Mouse (Mus musculus) left cerebral cortex, postnatal 14 days (tissue): ENCODE data around the gene Ube2k. TPM values are rescaled to one million over a fixed set of nuclear protein-coding genes. Genes with fewer than 3 reads are reported as not detected.
"Not testable (repeated sequence)": the region's sequence is repeated elsewhere in the genome, so short reads cannot be mapped to it uniquely, and the experiment has no call there.

ENCODE experiments used
- DNase-seq, 2 experiments: peaks; one replicate each; pipeline ENCODE4 v3.0.0; 2021 to 2022; ENCODE audit warnings: low spot score in 2 of 2, mixed read lengths in 1 of 2
- intact Hi-C: fragments of 180-260 bp; cut with DNase I; formaldehyde crosslinking; loops from one replicate; pipeline ENCODE4 v1.15.1; 2025
- total RNA-seq, 2 experiments: library from RNA; stranded (reverse); gene quantifications; 2 replicates each; pipeline ENCODE4 v1.2.3; 2021

The Ube2k gene
- total RNA-seq, 2 experiments from 2014 or later, result 122 to 132 TPM

DNA sequence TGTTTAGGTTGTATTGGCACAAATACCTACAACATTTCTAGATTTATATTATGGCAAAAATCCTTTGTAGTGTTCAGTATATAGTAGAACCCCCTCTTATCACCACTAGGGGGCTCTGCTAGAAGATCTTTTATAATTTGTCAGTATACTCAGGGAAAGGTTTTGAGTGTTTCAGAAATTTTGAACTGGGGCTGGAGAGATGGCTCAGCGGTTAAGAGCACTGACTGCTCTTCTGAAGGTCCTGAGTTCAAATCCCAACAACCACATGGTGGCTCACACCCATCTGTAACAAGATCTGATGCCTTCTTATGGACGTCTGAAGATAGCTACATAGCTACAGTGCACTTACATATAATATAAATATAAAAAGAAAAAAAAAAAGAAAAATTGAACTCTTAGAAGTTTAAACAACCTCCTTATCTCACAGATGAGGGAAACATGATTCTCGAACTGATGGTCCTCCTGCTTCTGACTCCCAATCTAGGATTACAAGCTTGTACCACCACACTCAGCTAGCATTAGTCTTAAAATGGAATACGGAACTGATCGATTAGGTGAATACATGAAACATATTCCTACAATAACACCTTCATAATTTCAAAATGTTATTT, 1.5 kb upstream of the Ube2k start:
- DNase-seq, result peak; percentile 12 to 62
- intact Hi-C loops, result loop anchor here (2.0 kb wide), 2 partner anchors 43 to 161 kb away; partner anchors contain the start of gene Gm43552

DNA sequence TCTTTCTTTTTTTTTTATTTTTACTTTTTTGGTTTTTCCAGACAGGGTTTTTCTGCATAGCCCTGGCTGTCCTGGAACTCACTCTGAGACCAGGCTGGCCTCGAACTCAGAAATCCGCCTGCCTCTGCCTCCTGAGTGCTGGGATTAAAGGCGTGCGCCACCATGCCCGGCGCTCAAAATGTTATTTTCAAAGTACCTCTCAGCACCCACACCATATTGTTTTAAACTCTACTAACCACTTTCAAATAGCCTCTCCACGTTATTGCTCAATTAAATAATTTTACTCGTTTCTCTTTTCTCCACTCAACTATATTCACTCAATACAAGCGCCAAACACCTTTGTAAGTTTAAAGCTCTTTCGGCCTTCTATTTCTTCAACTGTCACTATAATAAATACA, 966 bp upstream of the Ube2k start:
- intact Hi-C loops, result loop anchor here (2.0 kb wide), 2 partner anchors 43 to 161 kb away; partner anchors contain the start of gene Gm43552

DNA sequence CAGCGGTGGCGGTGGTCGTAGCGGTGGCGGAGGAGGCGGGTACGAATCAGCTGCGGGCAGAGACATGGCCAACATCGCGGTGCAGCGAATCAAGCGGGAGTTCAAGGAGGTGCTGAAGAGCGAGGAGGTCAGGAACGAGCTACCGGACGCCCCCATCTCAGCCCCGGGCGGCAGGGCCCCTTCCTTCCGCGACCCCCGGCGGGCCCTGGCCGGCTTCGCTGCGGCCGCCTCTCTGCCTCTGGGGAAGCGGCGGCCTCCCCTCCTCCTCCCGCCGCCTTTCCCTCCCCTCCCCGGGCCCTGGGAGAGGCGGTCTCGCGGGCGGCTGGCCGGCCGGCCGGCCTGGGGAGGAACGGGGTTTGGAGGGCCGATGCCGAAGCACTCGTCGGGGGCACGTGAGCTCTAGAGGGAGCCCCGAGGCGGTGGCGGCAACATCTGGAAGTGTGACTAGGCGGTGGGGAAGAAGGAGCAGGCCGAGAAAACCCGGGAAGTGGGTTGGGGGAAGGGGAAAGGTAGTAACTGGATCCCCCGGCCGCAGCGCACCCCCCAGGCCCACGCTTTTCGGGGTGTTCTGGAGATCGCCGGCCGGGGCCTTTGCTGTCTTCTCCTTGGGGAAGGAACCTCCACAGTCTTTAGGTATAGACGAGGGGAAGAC, 513 bp downstream of the Ube2k start:
- intact Hi-C loops, result loop anchor here (2.0 kb wide), 2 partner anchors 45 to 159 kb away; partner anchors contain the start of gene Gm43552
- DNase-seq, result peak; percentile 14 to 15

More for the DNA sequence above, 966 bp upstream of the Ube2k start:
- DNase-seq, result not testable (repeated sequence)

DNA sequence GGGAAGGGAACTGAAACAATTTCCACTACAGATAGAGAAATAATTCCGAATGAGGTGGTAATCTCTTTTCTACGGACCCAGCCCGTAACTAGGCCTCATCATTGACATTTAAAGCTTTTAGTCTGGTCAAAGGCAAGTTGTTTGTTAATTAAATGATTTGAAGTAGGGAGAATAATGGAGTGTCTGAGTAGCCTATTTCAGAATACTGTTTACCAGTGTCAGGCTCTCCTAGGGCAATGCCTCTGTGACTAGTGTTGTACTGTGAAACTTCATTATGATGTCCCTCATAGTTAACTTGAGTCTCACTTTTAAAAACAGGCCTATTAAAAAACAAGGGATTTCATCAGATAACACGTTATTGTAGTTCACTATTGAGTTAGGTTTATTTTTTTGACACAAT, 1.1 kb downstream of the Ube2k start:
- intact Hi-C loops, result no loop called here
- no peak for DNase-seq

DNA sequence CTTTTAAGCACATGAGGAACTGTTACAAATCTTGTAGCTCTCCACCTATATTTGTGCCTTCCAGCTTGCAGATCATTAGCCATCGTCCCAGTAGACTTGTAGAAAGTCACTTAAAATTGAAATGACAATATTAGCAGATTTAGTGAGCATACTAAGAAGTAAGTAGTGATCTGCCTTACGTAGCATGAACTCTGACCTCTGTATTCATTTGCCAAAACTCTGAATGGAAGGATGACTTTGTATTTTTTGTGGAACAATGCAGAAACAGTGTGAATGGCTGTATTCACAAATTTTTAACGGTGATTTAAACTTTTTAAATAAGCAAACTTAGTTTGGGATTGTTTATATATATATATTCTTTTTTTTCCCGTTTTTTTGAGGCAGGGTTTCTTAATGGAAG, 1.8 kb downstream of the Ube2k start:
- intact Hi-C loops, result no loop called here
- no peak for DNase-seq

DNA sequence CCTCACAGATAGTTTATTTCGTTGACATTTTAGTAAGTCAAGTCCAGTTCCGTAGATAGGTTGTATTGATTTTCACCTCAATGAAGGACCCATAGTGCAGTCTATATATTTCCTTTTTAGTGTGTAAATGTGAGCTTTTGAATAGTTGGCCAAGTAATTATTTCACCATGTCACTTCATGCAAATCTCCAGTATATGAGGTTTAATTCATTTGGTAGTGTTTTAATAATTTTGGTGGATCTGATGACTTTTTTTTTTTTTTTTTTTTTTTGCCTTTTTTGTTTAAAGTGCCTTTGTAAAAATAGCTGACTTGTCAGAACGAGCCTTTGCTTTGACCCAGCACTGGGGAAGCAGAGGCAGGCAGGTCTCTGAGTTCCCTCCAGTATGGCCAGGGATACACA, 2.8 kb downstream of the Ube2k start:
- intact Hi-C loops, result no loop called here
- DNase-seq, result no peak

DNA sequence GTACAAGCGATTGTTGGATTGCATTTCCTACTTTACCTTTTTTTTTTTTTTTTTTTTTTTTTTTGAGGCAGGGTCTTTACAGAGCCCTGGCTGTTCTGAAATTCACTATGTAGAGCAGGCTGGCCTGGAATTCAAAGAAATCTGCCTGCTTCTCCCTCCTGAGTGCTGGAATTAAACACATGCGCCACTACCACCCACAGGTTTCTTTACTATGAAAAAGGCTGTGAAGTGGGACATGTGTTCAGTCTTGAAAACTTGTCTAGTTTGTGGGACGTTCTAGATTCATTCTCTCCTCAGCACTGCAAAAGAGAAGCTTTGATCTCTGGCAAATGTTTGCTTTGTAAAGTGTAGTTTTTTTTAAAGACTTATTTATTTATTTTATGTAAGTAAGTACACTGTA, 4.9 kb downstream of the Ube2k start:
- intact Hi-C loops, result no loop called here
- DNase-seq, result no peak

DNA sequence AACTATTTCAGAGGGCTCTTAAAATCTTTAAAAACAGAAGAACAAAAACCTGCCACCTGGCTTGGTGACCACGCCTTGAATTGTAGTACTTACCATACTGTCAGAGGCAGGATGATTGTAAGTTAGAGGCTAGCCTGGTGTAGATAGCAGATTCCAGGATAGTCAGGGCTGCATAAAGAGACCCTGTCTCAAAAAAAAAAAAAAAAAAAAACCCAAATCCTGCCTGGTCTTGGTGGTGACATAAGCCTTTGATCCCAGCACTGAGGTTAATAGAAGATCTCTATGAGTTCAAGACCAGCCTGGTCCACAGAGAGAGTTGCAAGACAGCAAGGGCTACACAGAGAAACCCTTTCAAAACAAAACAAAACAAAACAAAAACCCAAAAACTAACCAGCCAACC, 6.5 kb downstream of the Ube2k start:
- intact Hi-C loops, result no loop called here
- DNase-seq, result no peak

DNA sequence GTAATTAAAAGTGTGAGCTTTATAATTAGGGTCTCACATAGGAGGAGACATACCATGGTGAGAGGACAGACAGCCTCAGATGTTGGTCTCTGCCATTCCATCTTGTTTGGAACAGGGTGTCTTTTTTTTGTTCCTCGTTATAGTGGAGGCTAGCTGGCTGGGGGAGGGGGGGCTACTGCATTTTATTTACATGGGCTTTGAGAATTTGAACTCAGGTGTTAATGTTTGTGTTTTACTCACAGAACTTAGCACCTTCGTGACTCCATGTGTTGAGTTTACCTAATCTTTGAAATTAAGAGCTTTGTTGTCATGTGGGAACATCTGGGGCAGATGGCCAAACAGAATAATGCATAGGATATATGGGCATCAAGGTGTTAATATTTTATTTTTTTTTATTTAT, 7.6 kb downstream of the Ube2k start:
- intact Hi-C loops, result no loop called here
- no peak for DNase-seq

DNA sequence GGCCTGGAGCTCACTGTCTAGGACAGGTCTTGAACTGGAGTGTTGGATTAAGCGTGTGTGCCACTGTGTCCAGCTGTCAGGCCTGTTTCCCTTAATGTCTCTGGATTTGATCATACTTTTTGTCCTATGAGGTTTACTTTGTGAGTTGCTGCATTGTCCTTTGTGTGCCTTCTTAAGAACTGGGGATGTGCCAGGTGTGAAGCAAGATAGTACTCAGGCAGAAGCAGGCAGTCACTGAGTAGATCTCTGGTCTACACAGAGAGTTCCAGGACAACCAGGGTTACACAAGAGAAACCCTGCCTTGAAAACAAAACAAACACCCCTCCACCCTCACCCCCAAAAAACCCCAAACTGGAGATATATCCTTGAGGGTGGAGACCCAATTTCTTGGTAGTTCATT, 12.6 kb downstream of the Ube2k start:
- intact Hi-C loops, result no loop called here

DNA sequence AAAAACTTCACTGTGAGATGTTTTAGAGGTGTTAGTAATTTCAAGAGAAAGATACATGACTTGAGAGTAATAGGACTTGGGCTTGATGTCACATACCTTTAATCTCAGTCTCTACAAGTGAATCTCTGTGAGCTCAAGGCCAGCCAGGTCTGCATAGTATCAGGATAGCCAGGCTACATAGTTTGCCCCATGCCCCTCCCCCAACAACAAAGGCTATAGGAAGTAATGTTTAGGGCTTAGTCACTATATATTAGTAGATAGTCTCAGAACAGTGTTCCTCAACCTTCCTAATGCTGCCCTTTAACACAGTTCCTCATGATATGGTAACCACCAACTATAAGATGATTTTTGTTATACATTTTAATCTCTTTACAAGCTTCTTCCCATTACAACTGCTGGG, 20.1 kb downstream of the Ube2k start:
- intact Hi-C loops, result no loop called here
- no peak for DNase-seq

More for the DNA sequence above, 12.6 kb downstream of the Ube2k start:
- no peak for DNase-seq

DNA sequence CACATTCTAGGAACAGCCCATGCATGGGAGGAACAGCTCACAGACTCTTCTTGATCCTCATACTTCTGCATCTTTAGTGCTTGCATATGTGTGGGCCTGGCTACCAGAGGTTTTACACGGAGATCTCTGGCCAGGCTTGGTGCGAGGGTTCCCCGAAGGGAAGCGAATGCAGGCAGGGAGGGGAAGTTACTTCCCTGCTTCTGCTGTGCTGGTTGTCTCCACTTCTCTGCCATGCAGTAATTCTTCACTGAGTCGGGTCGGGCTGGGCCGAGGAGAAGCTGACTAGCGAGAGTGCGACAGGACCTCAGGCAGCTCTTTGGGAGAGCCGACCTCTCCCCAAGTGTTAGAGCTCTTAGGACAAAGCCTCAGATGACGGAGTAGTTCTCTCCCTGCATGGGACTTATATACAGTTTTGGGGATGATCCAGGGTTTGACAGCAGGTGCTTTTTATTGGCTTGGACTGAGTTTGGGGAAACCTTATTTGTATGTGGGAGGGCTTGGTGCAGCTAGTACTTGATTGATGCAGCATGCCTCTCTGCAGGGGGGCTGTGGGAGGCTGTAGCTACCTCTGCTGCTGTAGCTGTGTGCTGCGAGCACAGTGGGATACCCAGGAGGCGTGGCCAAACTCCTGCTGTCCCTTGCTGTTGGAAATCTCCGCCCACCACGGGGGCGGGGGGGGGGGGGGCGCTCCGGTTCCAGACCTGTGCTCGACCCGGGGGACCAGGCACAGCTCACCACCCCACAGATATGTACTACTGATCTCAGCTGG, 24.3 kb downstream of the Ube2k start:
- intact Hi-C loops, result no loop called here
- no peak for DNase-seq

DNA sequence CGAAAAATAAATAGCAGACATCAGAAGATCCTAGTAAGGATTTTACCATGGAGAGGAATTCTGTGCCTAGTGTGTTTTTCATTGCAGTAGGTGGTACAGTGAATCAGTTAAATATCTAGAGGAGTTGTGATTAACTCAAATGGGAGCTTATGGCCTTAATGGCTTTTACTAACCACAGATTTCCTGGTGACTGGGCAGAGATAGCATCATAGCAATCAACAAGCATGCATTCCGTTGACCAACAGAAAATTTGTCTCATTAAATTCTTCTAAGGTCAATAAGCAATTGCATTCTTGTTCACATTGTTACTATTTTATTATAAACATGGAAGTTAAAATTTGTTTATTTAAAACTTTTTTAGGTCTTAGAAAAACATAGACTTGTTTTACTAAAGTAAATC, 28.5 kb downstream of the Ube2k start:
- no peak for DNase-seq
- intact Hi-C loops, result no loop called here

DNA sequence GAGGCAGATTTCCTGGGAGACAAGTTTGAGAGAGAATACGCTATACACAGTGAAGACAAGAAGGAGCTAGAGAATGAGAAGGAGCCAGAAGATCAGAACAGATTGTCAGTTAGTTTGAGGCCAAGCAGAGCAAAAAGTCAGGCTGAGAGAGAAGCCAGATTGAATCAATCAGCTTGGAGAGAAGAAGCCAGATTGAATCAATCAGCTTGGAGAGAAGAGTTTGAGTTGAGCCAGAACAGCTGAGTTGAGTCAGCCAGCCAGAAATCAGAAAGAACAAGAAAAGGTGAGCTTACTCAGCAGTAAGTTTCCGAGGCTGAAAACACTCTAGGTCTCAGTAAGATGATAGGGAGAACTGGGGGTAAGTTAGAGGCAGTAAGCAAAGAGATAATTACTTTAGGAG, 37.8 kb downstream of the Ube2k start:
- no peak for DNase-seq
- intact Hi-C loops, result no loop called here

DNA sequence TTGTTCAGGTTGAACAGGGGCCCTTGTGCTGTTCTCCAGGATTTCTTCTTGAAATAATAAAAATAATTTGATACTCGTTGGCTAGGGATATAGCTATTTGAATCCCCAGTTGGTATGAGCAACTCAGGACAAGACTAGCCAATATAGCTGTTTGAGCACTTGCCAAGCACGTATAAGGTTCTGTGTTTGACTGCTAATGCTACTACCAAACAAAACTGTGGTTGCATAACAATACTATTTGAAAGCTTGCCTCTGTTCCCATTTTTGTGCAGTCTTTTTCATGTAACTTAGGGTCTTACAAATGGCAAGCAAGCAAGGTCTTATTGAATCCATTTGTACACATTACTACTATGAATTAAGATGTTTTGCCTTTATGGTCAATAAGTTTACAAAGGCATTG, 38.9 kb downstream of the Ube2k start:
- no peak for DNase-seq
- intact Hi-C loops, result no loop called here

DNA sequence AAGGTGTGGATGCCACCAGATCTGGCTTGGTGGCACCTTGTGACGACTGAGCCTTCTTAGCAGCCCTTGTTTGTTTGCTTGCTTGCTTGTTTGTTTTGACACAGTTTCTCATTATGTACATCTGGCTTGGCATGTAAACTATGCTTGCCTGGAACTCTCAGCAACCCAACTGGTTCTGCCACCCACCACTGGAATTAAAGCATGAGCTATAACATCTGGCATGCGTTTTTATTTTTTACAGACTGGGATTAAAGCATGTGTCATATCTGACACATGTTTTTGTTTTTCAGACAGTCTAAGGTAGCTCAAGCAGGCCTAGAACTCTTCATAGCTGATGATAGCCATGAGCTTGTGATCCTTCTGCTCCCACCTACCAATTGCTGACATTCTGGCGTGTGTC, 41.5 kb downstream of the Ube2k start:
- intact Hi-C loops, result no loop called here
- no peak for DNase-seq

DNA sequence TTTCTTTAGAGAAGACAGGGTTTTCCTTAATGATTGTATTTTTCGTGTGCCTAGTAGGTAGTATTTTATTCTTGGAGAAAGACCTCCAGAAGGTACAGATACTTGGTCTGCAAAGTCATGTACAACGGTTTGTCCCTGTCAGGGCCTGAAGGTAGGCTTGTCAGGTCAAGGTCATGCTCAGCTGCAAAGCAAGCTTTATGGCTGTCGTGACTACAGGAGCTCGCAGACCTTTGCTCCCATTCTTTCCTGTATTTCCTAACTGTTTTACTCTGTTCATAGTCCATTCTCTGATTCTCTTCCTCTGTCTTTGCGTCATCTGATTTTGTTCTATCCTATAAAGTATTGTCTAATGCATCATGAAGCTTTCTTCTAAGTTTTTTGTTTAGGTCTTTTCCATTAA, 49.3 kb downstream of the Ube2k start:
- DNase-seq, result no peak
- intact Hi-C loops, result no loop called here

DNA sequence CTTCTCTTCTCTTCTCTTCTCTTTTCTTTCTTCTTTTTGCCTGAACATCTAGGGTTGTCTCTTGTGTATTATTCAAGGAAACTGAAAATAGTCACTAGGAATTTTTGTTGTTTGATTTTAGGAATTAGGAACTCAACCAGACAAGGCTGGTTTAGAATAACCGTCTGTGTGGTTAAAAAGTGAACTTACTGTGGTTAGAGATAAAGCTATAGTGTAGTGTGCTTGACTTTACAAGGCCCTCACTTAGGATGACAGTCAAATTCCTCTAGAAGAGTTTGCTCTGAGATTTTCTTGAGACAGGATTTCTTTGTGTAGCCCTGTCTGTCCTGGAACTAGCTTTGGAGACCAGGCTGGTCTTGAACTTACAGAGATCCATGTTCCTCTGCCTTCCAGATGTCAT, 53.2 kb downstream of the Ube2k start:
- intact Hi-C loops, result no loop called here
- DNase-seq, result no peak

DNA sequence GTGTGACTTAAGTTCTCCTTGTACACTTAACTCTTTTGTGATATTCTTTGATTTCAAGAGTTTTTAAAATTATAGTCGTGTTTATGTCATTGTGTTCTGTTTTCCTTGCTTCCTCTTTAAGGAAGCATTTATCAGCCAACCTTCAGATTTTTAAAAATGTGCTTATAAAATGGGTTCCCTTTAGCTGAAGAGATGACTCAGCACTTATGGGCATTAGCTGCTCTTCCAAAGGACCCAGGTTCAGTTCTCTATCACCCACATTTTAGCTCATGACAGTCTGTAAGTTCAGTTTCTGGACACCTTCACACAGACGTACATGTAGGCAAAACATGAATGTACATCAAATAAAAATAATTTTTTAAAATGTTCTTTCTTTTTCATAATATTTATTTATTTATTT, 55.4 kb downstream of the Ube2k start:
- DNase-seq, result no peak
- intact Hi-C loops, result no loop called here

DNA sequence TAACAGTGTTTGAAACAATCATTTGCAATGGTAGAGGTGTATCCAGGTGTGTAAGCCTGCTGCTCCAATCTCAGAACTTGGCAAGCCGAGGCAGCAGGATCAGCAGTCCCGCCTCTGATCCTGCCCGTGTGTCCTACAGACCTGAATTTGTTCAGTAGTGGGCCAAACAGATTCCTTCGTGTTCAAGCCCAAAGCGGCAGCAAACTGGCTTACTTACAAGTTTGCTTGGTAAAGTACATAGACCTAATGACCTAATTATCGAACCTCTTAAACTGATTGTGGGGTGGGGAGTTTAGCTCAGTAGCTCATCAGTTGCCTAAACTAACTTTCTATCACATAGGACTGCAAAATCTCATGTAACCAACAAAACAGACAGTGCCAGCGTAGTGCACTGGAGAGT, 62.6 kb downstream of the Ube2k start:
- intact Hi-C loops, result no loop called here
- no peak for DNase-seq

DNA sequence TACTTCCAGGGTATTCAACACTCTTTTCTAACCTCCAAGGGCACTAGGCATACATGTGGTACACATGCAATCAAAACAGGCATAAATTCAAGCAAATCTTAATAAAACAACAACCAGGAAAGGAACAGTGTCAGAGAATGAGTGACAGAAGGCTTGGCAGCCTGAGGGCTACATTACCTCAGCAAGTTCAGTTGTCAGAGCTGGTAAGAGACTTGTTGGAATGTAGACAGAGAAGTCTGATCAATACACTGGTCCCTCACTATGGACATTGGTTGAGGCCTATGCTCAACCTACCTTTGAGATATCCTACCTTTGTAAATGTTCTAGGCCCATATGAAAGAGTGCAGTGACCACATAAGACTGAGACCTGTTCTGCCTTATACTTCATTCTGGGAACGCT, 69.8 kb downstream of the Ube2k start:
- DNase-seq, result no peak
- intact Hi-C loops, result no loop called here
